Mouse (Mus musculus) inflammation-experienced regulatory T-cells, adult 6 months (primary cell): ENCODE measurements around the gene Gm6904. TPM values are rescaled to one million over a fixed set of nuclear protein-coding genes. Genes with fewer than 3 reads are reported as not detected.
"Not testable (repeated sequence)": the region's sequence is repeated elsewhere in the genome, so short reads cannot be mapped to it uniquely, and the experiment has no call there.

Experiments used
- ATAC-seq: one replicate; pipeline ENCODE4 v1.8.0; 2017
- polyA plus RNA-seq, 3 experiments: library from polyadenylated mRNA; unstranded; fragments of 100-300 nt; shearing (Covaris generic); gene quantifications; one replicate each; pipeline ENCODE4 v1.2.1; 2017

Gm6904 gene
- 10 to 100 TPM; 13.8 to 14.7 (median 13.9) TPM for polyA plus RNA-seq

DNA sequence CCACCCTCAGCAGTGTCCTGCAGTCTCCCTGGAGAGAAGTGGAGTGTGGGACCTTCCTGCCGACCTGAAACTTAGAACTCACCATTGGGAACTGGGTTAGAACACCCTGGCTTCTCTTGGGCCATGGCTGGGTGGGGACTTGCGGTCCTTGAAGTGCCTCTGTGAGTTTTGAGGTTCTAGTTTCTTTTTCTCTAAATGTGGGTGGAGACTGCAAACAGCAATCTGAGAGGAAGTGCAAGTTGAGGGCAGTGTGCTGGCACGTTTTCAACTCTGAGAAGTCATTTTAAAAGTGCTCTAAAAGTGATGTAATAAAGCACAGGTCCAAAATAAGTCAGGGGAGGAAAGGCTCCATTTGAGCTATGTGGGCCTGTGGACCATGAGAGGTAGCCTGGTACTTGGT, at the start of gene Gm6904:
Gene Gm6904, minus strand, starts transcription at position 161 of the 400 bp plus-strand sequence.
- ATAC-seq, result peak; percentile 98

DNA sequence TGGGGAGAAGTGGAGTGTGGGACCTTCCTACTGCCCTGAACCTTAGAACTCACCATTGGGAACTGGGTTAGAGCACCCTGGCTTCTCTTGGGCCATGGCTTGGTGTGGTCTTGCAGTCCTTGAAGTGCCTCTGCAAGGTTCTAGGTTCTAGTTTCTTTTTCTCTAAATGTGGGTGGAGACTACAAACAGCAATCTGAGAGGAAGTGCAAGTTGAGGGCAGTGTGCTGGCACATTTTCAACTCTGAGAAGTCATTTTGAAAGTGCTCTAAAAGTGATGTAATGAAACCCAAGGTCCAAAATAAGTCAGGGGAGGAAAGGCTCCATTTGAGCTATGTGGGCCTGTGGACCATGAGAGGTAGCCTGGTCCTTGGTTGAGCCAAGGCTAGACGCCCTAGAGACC, 37.4 kb upstream of the Gm6904 start, which contains the start of gene Phf11a:
Gene Phf11a, minus strand, starts transcription at position 132 of the 400 bp plus-strand sequence.
- ATAC-seq, result peak; percentile 92

GRCm38 (mm10) chr14:59291769-59292168, 31.8 kb upstream of the Gm6904 start:
- not testable (repeated sequence) for ATAC-seq

GRCm38 (mm10) chr14:59274961-59275360, 14.9 kb upstream of the Gm6904 start:
- ATAC-seq, result not testable (repeated sequence)

- ATAC-seq, result not testable (repeated sequence)
Measured at GRCm38 (mm10) chr14:59255861-59256260, 4.2 kb downstream of the Gm6904 start.

- ATAC-seq, result not testable (repeated sequence)
Measured at GRCm38 (mm10) chr14:59250350-59250749, 9.7 kb downstream of the Gm6904 start.

- ATAC-seq, result no peak
Measured at GRCm38 (mm10) chr14:59233635-59234034, 26.4 kb downstream of the Gm6904 start.

DNA sequence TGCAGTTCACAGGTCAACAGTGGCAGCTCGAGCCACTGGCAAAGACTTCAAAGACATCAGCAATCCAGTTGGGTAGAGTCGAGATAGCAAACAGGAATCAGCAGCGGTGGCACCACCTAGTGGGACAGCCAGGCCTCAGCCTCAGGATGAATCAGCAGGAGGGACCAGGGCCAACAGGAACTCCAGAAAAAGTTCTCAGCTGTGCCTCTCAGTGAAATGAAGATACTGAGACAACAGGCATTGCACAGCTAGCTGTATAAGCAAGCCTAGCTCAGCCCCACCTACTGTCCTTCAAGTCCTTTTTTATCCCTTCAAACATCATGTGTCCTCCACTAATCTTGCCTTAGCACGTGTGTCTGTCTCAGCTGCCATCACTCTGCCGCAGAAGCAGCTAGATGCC, 28.0 kb downstream of the Gm6904 start:
- ATAC-seq, result no peak

- no peak for ATAC-seq
Measured at GRCm38 (mm10) chr14:59230331-59230966, 29.6 kb downstream of the Gm6904 start.

DNA sequence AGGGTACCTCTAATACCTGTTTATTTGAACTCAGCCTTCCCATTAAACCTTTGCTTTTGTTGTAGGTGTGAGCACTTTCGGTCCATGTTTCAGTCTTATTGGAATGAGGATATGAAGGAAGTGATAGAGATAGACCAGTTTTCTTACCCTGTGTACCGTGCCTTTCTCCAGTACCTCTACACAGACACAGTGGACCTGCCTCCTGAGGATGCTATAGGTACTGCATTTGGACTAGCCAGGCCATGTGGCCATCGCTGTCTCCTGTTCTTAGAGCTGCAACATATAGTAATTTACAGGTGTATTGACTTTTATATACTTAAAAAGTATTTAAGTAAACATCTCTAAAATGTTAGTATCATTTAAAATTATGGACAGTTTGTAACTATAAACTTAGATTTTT, 30.2 kb downstream of the Gm6904 start:
- no peak for ATAC-seq

DNA sequence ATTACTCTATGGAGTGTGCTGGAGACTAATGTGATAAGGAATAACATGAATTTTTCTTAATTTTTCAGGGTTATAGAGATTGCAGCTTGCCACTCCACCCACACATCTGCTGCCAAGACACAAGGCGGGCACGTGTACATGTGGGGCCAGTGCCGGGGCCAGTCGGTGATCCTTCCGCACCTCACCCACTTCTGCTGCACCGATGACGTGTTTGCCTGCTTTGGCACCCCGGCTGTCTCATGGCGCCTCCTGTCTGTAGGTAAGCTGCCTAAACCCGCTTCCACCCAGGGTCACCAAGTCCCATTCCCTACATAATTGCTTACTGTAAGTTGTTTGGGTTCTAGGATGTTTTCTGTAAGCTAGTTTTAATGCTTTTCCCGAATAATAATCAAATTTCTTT, 33.8 kb downstream of the Gm6904 start:
- no peak for ATAC-seq

DNA sequence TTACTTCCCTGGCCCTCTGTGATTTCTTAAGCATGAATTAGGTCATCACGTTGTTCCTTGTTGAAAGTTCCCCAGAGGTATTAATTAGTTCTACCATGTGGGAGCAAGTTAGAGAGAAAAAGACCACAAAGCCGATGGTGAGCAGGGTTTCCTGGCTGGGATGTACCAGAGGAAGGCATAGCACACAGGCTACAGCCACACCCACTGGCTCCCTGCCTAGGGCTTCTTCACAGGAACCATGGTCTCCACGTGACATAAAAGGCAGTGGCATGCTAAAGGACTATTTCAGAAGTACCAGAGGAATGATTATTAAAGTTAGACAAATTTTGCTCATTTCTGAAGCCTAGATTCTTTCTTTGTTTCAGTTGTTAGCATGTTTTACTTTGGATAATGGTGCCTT, 40.8 kb downstream of the Gm6904 start:
- ATAC-seq, result no peak

GRCm38 (mm10) chr14:59209816-59210215, 50.2 kb downstream of the Gm6904 start:
- no peak for ATAC-seq

GRCm38 (mm10) chr14:59209003-59209402, 51.0 kb downstream of the Gm6904 start:
- peak; percentile 67 for ATAC-seq

DNA sequence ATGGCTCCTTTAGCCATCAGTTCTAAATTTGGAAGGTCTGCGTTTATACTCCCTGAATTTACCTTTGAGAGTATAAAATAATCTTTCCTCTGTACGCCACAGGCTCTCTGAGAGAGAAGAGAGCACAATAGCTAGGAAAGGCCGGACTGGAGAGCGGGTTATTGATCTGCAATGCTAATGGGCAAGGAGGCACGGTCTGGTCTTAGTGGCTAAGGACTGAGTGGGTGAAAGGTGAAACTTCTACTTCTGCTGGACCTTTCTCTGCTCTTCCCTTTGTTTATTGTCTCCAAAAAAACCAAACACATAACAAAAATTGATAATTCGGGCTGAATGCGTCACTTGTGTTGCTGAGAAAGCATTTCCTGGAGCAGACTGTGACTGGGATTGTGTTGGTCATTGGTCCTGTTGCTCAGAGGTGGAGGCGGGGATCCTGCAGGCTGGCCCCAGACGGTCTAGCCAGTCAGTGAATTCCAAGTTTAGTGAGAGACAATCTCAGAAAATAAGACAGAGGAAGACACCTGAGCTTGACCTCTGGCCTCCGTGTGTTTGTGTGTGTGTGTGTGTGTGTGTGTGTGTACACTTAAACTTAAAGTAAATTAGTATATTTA, 53.9 kb downstream of the Gm6904 start:
- ATAC-seq, result no peak

GRCm38 (mm10) chr14:59205461-59205860, 54.6 kb downstream of the Gm6904 start:
- ATAC-seq, result no peak

GRCm38 (mm10) chr14:59201604-59202215, 58.3 kb downstream of the Gm6904 start:
- peak; percentile 49 for ATAC-seq

- peak; percentile 77 for ATAC-seq
Measured at GRCm38 (mm10) chr14:59200711-59201603, 59.1 kb downstream of the Gm6904 start, which contains the start of gene Rcbtb1. Gene Rcbtb1, plus strand, starts transcription at chr14:59201209.
